Mouse (Mus musculus) activated CD4-positive, CD25-positive, alpha-beta regulatory T cell, adult 4 months (primary cell): ENCODE measurements at regions not wholly inside any gene's neighbourhood (a gene's known extent, or its start where the extent isn't known, plus 50 kb on each side); places are given as distances from the start of the nearest gene placed in this dataset.

Experiments
- ATAC-seq: one replicate; pipeline ENCODE4 v1.8.0; 2017

DNA sequence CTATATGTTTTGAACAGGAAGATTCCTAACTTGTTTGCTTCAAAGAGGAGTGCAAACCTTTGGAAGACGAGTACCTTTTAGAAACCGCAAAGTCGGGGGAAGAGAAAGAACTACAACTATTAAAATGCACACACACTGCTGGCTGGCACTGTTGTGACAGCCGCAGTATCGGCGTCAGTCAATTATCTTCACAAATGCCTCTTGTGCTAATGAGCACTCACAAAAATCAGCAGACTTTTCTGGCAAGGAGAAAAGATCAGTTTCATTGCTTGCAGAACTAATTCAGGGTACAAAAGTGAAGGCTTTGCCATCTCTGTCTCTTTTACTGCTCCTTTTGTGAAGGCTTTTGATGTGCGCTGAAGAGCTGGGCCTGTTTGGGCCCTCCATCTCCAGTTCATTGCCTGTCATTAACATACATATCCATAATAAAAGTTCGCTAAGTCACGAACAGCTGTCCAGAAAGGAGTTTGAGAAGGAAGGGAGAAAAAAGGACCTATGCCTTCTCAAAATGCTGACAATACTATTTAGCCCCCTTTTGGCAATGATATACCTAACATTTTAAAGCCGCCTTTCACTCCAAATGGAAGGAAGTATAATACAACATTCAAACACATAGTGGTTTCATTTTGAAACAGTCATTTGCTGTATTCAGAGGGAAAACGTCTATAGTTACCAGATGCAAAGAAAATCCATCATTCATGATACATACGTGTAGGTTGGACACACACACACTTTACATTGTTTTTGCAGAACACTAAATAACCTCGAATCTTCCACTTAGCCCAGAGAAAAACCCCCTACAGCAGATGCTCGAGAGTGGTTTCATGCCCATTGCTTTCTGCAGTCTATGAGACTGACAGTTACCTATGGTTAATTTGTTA lies 186.6 kb upstream of the Sp8 start:
- no peak for ATAC-seq

DNA sequence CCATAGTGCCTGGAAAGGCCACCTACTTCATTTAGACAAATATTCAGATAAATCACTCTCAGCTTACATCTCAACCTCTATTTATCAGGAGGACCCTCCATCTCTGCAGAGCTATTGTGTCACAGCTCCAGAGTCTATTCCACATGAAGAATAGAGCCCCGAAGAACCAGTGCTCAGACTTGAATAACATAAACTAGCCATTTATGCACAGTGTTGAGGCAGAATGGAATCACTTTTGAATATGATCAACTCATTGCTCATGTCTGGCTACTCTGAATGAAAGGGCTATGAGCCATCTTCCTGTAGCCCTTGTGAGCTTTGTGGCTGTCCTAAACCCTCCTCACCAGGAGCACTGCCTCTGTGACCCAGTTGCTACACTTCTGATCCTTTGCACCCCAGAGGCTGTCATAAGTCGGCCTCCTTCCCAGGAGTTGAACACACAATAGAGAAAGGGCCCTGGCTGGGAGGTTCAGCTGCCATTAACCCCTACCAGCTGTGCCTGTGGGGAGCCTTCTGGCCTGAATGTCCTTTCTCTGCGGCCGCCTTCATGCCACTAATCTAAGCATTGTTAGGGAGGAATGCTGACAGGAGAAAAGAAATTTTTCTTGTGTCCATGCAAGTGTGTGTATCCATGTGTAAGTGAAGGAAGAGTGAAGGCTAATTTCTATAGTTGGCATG lies 195.5 kb upstream of the Sp8 start:
- ATAC-seq, result no peak

DNA sequence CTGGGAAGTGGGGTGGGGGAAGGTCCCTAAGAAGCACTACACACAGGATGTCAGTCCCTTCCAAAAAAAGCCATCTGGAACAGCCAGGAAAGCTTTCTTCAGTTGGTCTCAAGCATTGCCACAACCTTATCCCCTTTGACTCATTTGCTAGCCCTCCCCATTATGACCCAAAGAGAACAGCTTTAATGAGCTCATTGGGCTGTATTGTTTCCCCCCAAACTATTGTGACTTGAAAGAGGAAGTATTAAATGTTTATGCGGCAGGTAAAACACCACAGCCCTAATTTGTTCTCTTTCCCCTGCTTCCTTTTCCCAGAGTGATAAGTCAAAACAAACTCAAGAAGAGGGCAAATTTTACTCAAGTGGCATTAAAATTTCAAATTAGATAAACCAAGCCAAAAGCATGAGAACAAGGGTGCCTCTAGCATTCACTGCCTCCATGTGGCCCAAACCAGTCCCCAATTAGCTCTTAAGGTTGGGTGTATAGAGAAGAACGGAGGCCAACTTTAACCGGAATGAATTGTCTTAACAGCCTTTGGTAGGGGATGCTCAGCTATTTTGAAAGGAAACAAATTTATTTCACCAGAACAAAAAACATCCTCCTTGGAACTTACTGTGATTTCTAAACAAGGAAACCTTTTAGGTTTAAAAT lies 196.7 kb upstream of the Sp8 start:
- no peak for ATAC-seq

DNA sequence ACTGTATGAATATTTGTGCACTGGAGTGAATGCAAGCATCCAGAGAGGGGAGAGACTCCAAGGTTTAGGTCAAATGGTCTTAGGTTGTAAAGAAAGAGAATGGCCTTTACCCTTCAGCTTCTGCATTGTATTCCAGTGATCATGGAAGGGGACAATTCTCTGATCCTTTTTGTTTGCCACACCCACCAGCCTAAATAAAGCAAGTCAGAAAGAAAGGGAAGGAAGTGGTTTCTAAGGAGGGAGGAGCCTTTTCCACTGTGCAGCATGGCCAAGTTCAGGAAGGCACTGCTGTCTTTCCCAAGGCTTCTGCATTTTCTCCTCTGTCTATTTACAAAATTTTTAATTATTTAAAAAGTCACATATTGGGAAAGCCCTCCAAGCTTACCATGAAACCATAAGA lies 197.5 kb upstream of the Sp8 start:
- ATAC-seq, result no peak

DNA sequence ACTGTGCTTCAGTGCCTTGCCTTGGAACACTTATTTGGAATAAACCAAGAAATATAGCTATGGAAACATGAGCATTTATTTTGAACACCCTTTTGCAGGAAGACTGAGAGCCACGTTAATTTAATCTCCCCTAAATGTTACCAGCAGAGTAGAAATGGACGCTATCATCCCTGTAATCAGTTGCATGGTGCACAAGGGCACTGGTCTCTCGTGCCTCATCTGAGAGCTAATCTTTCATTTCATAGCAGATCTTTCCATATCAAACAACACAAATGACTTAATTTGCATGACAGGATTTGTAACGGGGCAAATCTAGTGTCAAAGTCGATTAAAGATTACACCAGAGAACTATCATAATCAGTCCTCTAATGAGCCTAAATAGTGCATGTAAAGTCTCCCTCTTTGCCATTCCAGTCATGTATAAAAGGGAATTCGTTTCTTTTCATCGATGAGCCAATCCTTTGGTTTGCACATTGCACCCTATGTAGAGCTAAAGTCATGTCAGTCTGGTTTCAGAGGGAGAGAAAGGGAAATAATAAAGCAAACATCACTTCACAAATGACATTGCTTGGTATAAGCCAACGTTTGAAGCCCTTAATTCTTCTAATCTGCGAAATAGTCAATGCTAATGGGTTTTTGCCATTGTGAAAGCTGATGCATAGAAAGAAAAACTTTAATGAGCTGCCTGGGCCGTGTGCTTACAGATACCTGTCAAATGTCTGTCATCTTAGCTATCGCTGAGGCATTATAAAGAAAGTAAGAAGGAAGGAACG lies 198.7 kb upstream of the Sp8 start:
- no peak for ATAC-seq

DNA sequence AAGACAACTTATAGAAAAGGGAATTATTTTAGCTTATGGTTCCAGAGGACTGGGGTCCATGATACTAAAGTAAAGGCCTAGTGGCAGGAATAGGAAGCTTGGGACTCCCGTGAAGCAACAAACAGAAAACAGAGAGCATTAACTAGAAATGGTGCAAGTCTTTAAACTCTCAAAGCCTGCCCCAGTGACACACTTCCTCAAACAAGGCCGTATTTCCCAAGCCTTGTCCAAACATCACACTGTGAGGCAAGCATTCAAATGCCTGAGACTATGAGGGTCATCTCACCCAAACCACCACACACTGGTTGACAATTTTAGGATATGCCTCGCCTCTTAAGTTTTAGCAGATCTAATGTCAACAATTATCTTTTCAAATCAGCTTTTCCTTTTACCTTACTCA lies 205.2 kb upstream of the Sp8 start:
- ATAC-seq, result no peak

DNA sequence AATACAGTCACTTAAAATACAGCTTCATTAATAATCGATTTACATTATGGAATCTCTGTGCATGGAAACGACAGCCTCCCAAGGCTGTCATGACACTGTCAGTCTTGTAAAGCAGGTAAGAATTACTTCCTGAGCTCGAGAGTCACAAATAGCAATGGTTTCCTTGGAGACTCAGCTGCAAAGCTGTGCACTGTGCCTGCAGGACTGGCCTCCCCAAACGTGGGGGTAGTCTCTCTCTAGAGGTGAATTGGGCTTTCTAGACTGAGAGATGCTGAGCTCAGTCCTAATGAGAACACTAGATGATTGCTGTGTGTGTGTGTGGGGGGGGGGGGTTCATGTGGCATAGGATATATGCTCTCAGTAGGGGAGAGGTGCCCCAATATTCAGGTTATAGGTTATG lies 208.9 kb upstream of the Sp8 start:
- ATAC-seq, result no peak

DNA sequence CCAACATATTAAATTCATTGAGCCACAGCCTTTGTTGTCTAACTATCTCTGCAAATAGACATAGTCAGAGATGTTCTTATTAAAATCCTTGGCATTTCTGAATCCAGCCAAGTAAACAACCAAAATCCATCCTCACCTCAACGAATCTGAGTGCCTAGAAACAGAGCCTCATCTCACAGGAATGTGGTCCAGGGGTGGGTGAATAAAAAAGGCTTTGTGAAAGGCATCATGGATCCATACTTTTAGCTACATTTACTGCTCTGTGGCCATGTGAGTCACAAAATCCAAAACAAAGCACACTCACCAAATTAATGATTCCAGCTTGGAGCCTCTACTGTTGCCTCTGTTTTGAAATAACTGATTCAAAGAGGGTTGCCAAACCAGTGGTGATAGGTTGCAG lies 210.7 kb upstream of the Sp8 start:
- no peak for ATAC-seq

DNA sequence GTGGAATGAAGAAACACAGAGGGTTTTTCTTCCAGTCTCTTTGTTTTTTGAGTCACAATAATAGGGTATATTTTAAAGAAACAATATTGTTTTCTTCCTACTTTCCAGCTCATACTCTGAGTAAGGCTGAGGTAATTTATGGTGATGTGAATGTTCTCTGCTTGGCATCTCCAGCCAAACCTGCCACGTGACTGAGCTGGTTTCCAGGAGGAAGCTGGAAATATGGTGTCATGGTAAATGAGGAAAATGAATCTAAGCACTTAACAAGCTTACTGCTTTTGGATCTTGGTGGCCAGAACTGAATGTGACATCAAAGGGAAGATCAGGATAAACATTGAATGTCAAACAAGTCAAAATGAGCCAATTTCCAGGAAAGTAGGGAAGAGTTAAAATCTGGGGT lies 215.8 kb upstream of the Sp8 start:
- no peak for ATAC-seq

DNA sequence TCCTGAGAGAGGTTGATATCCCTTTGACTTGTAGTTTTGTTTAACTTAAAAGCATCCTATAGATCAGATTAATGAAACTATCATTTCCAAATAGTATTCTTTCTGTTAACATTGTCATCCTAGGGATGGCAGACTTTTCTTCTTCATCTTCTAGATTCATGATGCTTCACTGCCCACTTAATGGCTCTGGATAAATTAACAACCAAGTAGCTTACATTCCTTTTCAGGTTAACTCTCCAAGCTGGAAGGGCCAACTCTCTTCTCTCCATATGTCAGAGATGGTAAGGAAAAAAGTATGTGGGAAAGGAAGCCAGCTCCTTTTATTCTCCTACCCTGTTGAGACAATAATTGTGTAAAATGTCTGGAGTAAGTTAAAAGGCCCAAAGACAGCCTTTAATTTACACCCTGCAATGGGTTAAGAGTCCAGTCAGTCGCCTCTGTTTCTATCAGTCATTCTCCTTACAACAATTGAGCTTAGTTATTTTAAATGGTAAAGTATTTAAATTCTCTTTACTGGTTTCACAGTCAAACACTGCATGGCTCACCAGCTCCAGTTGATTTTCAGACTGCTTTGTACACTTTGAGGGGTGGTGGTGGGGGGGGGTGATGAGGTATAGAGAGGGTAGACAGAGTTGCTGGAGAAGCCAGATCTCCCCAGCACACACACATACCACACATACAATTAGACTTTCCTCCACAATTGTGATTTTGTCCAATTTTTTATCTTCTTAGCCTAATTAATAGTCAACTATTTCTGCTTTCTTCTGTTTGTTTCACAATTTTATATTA lies 224.2 kb upstream of the Sp8 start:
- ATAC-seq, result no peak

DNA sequence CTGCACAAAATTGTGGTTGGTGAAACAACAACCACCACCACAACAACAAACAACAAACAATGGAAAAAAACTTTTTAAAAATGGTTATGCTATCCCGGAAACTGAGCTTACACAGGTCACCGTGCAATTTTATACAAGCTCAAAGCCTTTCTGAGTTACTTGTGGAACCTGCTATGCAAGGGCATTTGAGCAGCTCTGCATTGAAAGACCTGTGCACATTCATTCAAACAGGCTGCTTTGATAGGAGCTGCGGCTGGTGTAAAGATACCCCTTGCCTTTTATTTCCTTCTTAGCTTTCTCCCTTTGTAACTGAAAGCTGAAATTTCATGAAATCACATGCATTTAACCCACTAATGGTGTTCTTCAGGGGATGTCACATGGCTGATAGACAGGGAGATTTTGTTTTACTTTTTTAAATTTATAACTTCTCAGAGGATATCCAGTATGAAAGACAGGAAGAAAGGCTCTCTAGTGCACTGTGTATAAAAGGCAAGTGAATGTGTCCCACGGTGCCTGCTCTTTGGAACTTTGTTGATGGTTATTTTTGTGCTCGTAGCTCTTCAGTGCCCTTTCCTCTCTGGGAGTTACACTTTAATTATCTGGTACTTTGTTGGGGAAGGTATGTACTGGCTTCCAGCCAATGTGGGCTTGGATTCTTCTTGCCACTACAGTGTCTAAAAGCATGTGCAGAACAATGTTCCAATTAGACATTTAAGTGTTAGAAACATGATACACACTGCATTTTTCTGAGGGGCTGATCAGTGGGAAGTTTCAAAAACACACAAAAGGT lies 225.1 kb upstream of the Sp8 start:
- no peak for ATAC-seq

DNA sequence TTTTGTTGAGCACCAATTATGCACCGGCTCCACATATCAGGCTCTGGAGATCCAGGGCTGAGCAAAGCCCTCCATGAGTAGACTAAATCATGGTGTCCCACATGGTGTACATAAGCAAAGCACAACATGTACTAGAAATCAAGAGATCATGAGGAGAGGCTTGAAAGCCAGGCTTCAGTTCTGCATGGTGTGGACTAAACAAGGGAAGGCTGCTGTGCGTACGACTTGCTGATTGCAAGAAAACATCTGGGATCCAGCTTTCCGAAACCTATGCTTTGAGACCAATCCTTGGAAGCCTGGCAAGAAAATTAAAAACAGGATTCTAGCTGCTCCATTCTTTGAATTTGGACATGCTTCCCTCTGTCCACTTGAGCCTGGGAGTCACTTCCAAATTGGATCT lies 249.1 kb upstream of the Sp8 start:
- ATAC-seq, result no peak

DNA sequence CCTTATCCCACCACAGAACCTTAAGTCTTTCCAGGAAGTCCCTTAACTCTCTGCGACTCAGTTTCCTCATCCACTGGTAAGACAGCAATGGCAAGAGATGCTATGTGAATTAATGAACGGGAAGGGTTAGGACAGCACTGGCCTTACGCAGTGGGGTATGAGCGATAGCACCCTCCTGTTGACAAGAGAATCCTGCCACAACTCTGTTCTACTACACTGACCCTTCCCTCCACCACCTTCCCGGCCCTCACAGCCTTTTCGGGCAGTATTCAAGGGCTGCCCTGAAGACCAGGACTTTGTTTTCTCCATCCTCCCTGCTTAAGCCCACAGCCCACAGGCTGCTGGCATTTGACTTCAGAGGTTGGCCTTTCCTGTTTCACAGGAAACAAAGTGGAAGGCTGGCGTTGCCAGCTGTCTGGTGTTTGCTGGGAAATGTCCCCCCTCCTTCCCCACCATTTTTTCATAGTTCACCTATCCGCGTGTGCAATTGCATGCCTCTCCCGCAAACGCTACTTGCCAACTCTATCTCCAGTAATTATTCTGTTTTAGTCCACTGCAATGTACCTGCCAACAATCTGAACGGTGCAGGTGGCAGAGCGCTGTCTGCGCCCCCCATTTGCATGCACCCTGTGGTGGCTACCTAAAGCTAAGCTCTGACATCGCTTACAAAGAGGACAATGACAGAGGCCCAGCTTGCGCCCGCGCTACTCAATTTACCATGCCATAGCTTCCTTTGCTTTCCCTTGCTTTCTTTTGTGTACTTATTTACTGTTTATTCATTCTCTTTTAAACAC lies 251.2 kb upstream of the Sp8 start:
- no peak for ATAC-seq

DNA sequence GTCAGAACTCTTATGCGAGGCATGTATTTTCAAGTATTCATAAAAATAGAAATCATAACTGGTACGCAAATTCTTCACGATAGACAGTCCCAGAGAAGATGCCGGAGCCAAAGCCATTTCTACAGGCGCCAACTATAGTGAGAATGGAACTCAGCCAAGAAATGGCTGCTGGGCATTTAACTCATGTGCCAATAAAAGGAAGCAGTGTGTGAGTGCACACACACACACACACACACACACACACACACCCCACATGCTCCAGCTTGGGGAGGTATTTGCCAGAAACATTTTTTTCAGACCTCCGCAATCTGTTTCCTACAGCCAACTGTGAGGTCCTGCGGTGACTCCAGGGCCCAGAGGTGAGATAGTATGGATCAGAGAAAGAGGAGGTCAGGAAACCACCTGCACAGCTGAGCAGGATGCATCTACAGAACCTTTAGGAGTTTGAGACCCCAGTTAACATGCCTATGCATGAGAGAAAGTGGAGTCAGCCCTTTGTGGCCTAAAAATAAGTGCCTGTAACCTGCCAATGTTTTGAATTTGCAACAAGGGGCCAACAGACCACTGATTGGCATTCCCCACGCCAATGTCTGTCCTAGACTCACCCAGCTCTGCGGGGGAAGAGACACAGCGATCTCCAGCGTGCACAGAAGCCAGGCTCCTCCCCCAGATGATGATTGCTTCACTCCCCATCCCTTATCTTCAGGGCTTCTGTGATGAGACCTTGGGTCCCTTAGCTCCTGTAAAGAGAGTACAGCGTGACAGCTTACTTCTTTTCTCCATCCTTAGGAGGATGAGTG lies 262.1 kb upstream of the Sp8 start:
- no peak for ATAC-seq

DNA sequence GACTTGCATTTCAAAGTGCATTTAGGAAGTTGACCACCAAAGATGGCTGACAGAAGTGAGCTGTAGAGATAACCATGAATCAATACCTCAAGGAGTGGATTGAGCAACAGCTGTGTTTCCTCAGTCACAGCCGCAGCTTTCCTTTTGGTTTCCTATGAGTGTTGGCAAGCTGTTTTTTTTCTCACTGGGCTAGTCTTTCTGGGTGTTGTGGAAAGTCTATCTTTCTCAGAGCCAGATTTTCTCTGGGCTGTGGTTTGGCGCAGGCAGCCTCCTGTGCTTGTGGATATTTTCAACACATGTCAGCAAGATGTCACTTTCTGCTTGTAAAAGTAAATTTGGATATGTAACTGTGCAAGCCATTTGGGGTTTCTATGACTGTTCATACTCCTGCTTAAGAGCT lies 268.6 kb upstream of the Sp4 start:
- ATAC-seq, result no peak

DNA sequence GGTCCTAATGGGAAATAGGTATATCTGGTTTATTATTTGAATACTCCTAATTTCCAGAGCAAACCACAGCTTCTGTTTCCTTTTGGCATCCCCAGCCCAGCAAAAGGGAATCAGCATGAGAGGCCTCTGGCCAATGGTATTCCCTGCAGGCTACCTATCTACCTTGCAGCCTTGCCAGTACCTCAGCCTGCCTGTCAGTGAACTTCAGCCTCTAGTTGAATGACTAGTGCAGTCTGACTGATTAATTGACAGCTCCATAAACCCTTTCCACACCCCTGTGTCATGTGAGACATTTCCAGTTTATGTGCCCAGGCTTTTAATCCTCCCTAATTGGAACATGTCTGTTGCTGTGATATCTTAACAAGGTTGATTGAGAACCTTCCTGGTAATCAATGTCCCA lies 265.4 kb upstream of the Sp4 start:
- no peak for ATAC-seq

DNA sequence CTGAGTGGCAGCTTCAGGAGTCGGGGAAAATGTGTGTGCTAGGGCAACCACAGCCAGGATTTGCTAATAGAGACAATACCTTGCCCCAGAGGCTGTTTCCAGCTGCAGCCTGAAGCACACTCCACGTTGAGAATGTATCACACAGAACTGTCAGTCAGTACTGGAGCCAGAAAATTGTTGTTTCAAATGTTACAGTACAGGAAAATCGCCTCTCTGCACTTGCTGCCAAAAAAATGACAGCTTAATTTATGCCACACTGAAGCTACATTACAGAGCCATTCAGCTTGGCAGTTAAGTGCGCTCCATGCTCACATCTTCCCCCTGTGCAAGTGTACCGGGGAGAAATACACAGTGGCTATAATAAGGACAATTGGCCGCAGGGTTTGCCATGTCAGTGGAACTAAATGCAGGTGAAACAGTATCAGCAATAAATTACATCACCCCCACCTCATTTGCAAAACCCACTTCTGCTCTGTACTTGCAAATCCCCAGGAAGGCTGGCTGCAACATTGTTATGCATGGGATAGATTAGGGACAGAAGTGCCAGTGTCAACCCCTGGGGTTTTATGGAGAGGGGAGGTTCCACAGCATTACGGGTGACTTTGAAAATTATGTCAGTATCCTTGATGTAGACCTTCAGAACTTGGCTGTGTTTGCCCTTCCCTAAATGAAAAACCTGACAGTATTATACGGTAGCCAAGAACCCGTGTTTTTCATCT lies 263.3 kb upstream of the Sp4 start:
- ATAC-seq, result no peak

DNA sequence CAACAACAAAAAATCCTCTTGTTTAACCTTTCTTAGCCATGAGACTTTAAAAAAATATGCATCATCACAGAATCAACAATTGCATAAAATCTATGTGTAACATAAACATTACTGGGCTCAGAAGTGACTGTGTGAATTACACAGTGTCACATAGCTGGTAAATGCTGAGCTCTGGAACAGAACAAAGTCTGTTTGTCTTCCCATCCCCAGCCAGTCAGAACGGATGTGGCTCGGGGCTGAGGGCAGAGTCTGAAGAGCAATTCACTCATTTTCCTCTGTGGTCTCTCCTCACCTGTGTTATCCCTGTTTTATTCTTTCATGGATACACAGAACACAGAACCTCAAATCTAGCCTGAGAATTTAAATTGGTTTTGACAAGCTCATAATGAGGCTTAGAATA lies 261.0 kb upstream of the Sp4 start:
- no peak for ATAC-seq

DNA sequence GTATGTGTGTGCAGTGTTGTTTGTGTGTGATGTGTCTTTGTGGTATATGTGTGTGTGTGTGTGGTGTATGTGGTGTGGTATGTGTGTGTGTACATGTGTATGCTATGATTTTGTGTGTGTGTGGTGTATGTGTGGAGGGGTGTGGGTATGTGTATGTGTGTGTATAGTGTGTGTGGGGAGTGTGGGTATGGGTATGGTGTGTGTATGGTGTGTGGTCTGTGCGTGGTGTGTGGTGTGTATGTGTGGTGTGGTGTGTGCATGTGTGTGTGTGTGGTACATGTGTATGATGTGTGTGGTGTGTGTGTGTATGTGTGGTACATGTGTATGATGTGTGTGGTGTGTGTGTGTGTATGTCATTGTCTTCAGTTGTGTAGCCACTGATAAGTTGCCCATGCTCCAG lies 247.8 kb upstream of the Sp4 start:
- no peak for ATAC-seq
